Mouse (Mus musculus): ENCODE measurements around the gene Gm5089. TPM values are rescaled to one million over a fixed set of nuclear protein-coding genes. Genes with fewer than 3 reads are reported as not detected.

Gm5089 gene
- polyA plus RNA-seq, 2 experiments, result not detected

- ATAC-seq (ENCODE audit: insufficient read depth) (no peak), DNase-seq (ENCODE audit: low read depth in 3 of 3, low spot score in 3 of 3) (no peak)
- Histone ChIP-seq H3K27me3 (ENCODE audit: control insufficient read depth, insufficient read depth, low read length) (no peaks in the 10 kb centered on the region), H3K27ac (no peak overlapping the region), H3K4me1 (replicated peaks; ENCODE audit: control insufficient read depth in 2 of 2, insufficient read depth in 2 of 2, low read length in 1 of 2) (no peaks in the 10 kb centered on the region), H3K4me3 (ENCODE audit: insufficient read depth in 1 of 2, low read depth in 2 of 2, low read length in 2 of 2) (no peak overlapping the region), H3K9ac (replicated peaks) (no peak overlapping the region), H3K36me3 (replicated peaks; ENCODE audit: control insufficient read depth, insufficient read depth, low read depth) (no peaks in the 10 kb centered on the region), H3K4me2 (ENCODE audit: low read depth) (no peak overlapping the region), H3K9me3 (ENCODE audit: control insufficient read depth, low read length) (no peaks in the 10 kb centered on the region)
- WGBS (ENCODE audit: insufficient replicate concordance), result 48% methylated on average over 1 of the region's 1 CpGs
- TF ChIP-seq EP300 (IDR thresholded peaks at IDR 0.05; ENCODE audit: low read depth) (no peak), CTCF (IDR thresholded peaks at IDR 0.05; ENCODE audit: low read depth) (no peak)
Measured at GRCm38 (mm10) chr14:122393119-122393518, 57.8 kb downstream of the Gm5089 start.

- ATAC-seq (ENCODE audit: insufficient read depth), result no peak
- no peak overlapping the region for H3K4me3 ChIP-seq (ENCODE audit: insufficient read depth in 1 of 2, low read depth in 2 of 2, low read length in 2 of 2)
- no peaks in the 10 kb centered on the region for H3K27me3 ChIP-seq (ENCODE audit: control insufficient read depth, insufficient read depth, low read length)
- H3K36me3 ChIP-seq (replicated peaks; ENCODE audit: control insufficient read depth, insufficient read depth, low read depth), result no peaks in the 10 kb centered on the region
- H3K9me3 ChIP-seq (ENCODE audit: control insufficient read depth, low read length), result no peaks in the 10 kb centered on the region
- no peak overlapping the region for H3K27ac ChIP-seq
- WGBS (ENCODE audit: insufficient replicate concordance), result 17% methylated on average over 4 of the region's 4 CpGs
- TF ChIP-seq CTCF (IDR thresholded peaks at IDR 0.05; ENCODE audit: low read depth), result no peak
- no peak for TF ChIP-seq EP300 (IDR thresholded peaks at IDR 0.05; ENCODE audit: low read depth)
- no peaks in the 10 kb centered on the region for H3K4me1 ChIP-seq (replicated peaks; ENCODE audit: control insufficient read depth in 2 of 2, insufficient read depth in 2 of 2, low read length in 1 of 2)
- DNase-seq (ENCODE audit: low read depth in 3 of 3, low spot score in 3 of 3), result no peak
- no peak overlapping the region for H3K9ac ChIP-seq (replicated peaks)
- H3K4me2 ChIP-seq (ENCODE audit: low read depth), result no peak overlapping the region
Measured at GRCm38 (mm10) chr14:122390935-122391334, 60.0 kb downstream of the Gm5089 start.

- no peaks in the 10 kb centered on the region for H3K36me3 ChIP-seq (replicated peaks; ENCODE audit: control insufficient read depth, insufficient read depth, low read depth)
- H3K4me2 ChIP-seq (ENCODE audit: low read depth), result no peak overlapping the region
- DNase-seq (ENCODE audit: low read depth in 3 of 3, low spot score in 3 of 3), result no peak
- ATAC-seq (ENCODE audit: insufficient read depth), result no peak
- H3K9ac ChIP-seq (replicated peaks), result no peak overlapping the region
- H3K27ac ChIP-seq, result no peak overlapping the region
- H3K4me3 ChIP-seq (ENCODE audit: insufficient read depth in 1 of 2, low read depth in 2 of 2, low read length in 2 of 2), result no peak overlapping the region
- no peaks in the 10 kb centered on the region for H3K4me1 ChIP-seq (replicated peaks; ENCODE audit: control insufficient read depth in 2 of 2, insufficient read depth in 2 of 2, low read length in 1 of 2)
- no peaks in the 10 kb centered on the region for H3K9me3 ChIP-seq (ENCODE audit: control insufficient read depth, low read length)
- TF ChIP-seq EP300 (IDR thresholded peaks at IDR 0.05; ENCODE audit: low read depth) (no peak), CTCF (IDR thresholded peaks at IDR 0.05; ENCODE audit: low read depth) (no peak)
- H3K27me3 ChIP-seq (ENCODE audit: control insufficient read depth, insufficient read depth, low read length), result no peaks in the 10 kb centered on the region
- WGBS (ENCODE audit: insufficient replicate concordance), result 64% methylated on average over 13 of the region's 13 CpGs
Measured at GRCm38 (mm10) chr14:122389684-122390370, 61.1 kb downstream of the Gm5089 start.

GRCm38 (mm10) chr14:122388431-122389031 is 62.4 kb downstream of the Gm5089 start:
- no peak overlapping the region for H3K4me2 ChIP-seq (ENCODE audit: low read depth)
- no peaks in the 10 kb centered on the region for H3K9me3 ChIP-seq (ENCODE audit: control insufficient read depth, low read length)
- H3K27me3 ChIP-seq (ENCODE audit: control insufficient read depth, insufficient read depth, low read length), result no peaks in the 10 kb centered on the region
- WGBS (ENCODE audit: insufficient replicate concordance), result 78% methylated on average over 19 of the region's 19 CpGs
- H3K9ac ChIP-seq (replicated peaks), result no peak overlapping the region
- DNase-seq (ENCODE audit: low read depth in 3 of 3, low spot score in 3 of 3) (no peak), ATAC-seq (ENCODE audit: insufficient read depth) (no peak)
- no peak overlapping the region for H3K27ac ChIP-seq
- no peaks in the 10 kb centered on the region for H3K36me3 ChIP-seq (replicated peaks; ENCODE audit: control insufficient read depth, insufficient read depth, low read depth)
- no peak overlapping the region for H3K4me3 ChIP-seq (ENCODE audit: insufficient read depth in 1 of 2, low read depth in 2 of 2, low read length in 2 of 2)
- no peaks in the 10 kb centered on the region for H3K4me1 ChIP-seq (replicated peaks; ENCODE audit: control insufficient read depth in 2 of 2, insufficient read depth in 2 of 2, low read length in 1 of 2)
- TF ChIP-seq CTCF (IDR thresholded peaks at IDR 0.05; ENCODE audit: low read depth), result no peak
- TF ChIP-seq EP300 (IDR thresholded peaks at IDR 0.05; ENCODE audit: low read depth), result no peak

GRCm38 (mm10) chr14:122387781-122388180 is 63.1 kb downstream of the Gm5089 start:
- H3K4me2 ChIP-seq (ENCODE audit: low read depth), result no peak overlapping the region
- no peak overlapping the region for H3K4me3 ChIP-seq (ENCODE audit: insufficient read depth in 1 of 2, low read depth in 2 of 2, low read length in 2 of 2)
- no peak overlapping the region for H3K27ac ChIP-seq
- ATAC-seq (ENCODE audit: insufficient read depth) (no peak), DNase-seq (ENCODE audit: low read depth in 3 of 3, low spot score in 3 of 3) (no peak)
- H3K36me3 ChIP-seq (replicated peaks; ENCODE audit: control insufficient read depth, insufficient read depth, low read depth), result no peaks in the 10 kb centered on the region
- no peak overlapping the region for H3K9ac ChIP-seq (replicated peaks)
- H3K4me1 ChIP-seq (replicated peaks; ENCODE audit: control insufficient read depth in 2 of 2, insufficient read depth in 2 of 2, low read length in 1 of 2), result no peaks in the 10 kb centered on the region
- no peak for TF ChIP-seq EP300 (IDR thresholded peaks at IDR 0.05; ENCODE audit: low read depth)
- no peak for TF ChIP-seq CTCF (IDR thresholded peaks at IDR 0.05; ENCODE audit: low read depth)
- no peaks in the 10 kb centered on the region for H3K9me3 ChIP-seq (ENCODE audit: control insufficient read depth, low read length)
- 73% methylated on average over 5 of the region's 5 CpGs for WGBS (ENCODE audit: insufficient replicate concordance)
- H3K27me3 ChIP-seq (ENCODE audit: control insufficient read depth, insufficient read depth, low read length), result no peaks in the 10 kb centered on the region
